Mouse (Mus musculus): ENCODE data around the gene Gh. TPM values are rescaled to one million over a fixed set of nuclear protein-coding genes. Genes with fewer than 3 reads are reported as not detected.

Gh gene
- polyA plus RNA-seq, 1 experiment from 2014 or later, result not detected

DNA sequence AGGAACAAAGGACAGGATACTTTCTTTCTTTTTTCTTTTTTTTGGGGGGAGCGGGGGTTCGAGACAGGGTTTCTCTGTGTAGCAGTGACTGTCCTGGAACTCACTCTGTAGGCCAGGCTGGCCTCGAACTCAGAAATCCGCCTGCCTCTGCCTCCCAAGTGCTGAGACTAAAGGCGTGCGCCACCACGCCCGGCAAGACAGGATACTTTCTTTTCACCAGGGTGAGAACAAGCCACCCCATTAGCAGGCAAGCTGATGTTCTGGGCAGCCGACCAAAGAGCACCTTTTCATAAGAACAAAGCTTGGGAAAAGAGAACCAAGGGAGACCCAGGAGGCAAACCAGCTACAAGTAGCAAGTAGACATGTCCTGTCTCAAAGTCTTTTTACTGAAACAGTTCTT, 5.1 kb upstream of the Gh start:
- ATAC-seq (ENCODE audit: low read depth), result no peak
- H3K9ac ChIP-seq, result no peak overlapping the region
- H3K36me3 ChIP-seq, result no peaks in the 10 kb centered on the region
- H3K9me3 ChIP-seq, result no peaks in the 10 kb centered on the region
- no peaks in the 10 kb centered on the region for H3K4me1 ChIP-seq (replicated peaks)
- H3K4me3 ChIP-seq, result no peak overlapping the region
- no peak overlapping the region for H3K27ac ChIP-seq (replicated peaks)
- H3K27me3 ChIP-seq, result no peaks in the 10 kb centered on the region
- H3K4me2 ChIP-seq, result no peak overlapping the region
- WGBS, result 90% methylated on average over 9 of the region's 9 CpGs

DNA sequence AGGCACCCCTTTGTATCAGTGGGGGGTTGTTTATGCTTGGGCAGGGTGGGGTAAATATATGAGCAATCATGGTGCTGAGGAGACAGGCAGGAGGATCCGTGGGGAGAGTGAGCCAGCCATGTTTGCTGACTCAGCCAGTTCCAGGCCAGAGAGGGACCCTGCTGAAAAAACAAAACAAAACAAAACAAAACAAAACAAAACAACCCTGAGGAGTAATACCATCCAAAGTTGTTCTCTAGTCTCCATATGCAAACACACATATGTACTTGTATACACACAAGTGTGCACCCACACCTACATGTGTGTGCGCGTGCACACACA, 4.4 kb upstream of the Gh start:
- WGBS, result 87% methylated on average over 3 of the region's 3 CpGs
- H3K4me3 ChIP-seq, result no peak overlapping the region
- no peak overlapping the region for H3K27ac ChIP-seq (replicated peaks)
- H3K9ac ChIP-seq, result no peak overlapping the region
- no peaks in the 10 kb centered on the region for H3K27me3 ChIP-seq
- no peak overlapping the region for H3K4me2 ChIP-seq
- no peak for ATAC-seq (ENCODE audit: low read depth)
- H3K4me1 ChIP-seq (replicated peaks), result no peaks in the 10 kb centered on the region
- H3K9me3 ChIP-seq, result no peaks in the 10 kb centered on the region
- H3K36me3 ChIP-seq, result no peaks in the 10 kb centered on the region

DNA sequence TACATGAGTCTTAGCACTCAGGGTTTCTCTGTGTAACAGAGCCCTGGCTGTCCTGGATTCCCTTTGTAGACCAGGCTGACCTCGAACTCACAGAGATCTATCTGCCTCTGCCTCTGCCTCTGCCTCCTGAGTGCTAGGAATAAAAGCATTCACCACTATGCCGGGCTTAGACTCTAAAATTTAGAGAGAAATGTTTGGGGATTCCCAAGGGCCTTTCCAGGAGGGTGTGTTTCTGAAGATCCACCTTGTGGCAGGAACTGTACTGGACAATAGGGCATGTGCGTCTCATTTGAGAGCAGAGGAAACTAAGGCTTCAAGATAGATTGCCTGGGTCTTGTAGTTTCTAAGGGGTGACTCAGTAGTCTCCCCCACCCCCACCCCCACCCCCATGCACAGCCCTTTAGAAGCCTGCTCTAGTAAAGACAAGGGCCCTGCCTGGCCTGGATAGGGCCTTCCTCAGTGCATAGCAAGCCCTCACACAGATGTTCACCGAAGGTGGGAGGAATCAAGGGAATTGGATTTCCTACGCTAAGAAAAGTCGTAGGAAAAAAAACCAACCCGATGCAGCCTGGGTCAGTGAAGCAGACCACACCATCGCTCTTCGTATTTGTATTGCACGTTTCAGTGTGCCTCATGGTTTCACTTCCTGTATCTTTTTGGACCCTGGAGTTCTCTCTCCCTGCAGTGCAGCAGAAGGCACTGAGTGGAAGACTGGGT, 3.8 kb upstream of the Gh start:
- Histone ChIP-seq H3K4me1 (replicated peaks) (no peaks in the 10 kb centered on the region), H3K36me3 (no peaks in the 10 kb centered on the region)
- WGBS, result 79% methylated on average over 10 of the region's 10 CpGs

DNA sequence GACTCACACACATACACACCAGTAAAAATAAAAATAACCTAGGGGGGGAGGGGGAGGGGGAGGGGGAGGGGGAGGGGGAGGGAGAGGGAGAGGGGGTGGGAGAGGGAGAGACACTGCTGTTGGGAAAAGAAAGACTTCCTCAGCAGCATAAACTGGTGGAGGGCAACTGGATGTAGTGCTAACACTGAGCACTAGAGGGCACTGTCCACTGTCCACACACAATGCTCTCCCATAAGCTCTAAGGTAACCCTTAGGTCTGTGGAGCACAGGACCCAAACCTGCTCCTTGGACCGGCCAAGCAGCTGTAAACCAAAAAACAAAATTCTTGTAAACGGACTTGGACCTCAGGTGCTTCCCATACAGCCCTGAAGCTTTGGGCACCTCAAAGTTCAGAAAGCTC, 969 bp upstream of the Gh start:
- H3K9ac ChIP-seq, result no peak overlapping the region
- H3K27me3 ChIP-seq, result no peaks in the 10 kb centered on the region
- H3K4me1 ChIP-seq (replicated peaks), result no peaks in the 10 kb centered on the region
- H3K9me3 ChIP-seq, result no peaks in the 10 kb centered on the region
- no peak overlapping the region for H3K27ac ChIP-seq (replicated peaks)
- WGBS, result 26% methylated on average over 2 of the region's 2 CpGs
- no peak for ATAC-seq (ENCODE audit: low read depth)
- no peaks in the 10 kb centered on the region for H3K36me3 ChIP-seq
- no peak overlapping the region for H3K4me3 ChIP-seq
- H3K4me2 ChIP-seq, result no peak overlapping the region

More for the DNA sequence above, 3.8 kb upstream of the Gh start:
- H3K27ac ChIP-seq (replicated peaks), result no peak overlapping the region
- no peaks in the 10 kb centered on the region for H3K27me3 ChIP-seq
- H3K9me3 ChIP-seq, result no peaks in the 10 kb centered on the region
- no peak for ATAC-seq (ENCODE audit: low read depth)
- no peak overlapping the region for H3K4me3 ChIP-seq
- no peak overlapping the region for H3K4me2 ChIP-seq
- H3K9ac ChIP-seq, result no peak overlapping the region

DNA sequence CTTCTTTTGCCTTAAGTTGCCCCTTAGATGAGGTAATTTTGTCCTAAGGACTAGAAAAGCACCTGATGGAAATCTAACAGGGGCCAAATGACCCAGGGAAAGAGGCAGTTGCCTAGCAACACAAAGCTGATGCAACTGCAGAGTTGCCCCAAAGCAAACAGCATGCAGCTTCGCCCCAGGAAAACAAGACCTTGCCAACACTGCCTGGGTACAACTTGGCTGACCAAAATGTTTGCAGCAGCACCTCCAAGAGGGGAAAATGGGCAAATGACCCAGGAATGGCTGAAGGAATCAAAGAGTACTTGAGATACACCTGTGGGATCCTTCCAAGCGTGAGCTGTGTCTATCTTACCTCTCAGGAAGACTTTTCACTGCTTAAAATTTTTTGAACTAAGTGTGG, 9.8 kb downstream of the Gh start:
- WGBS, result 88% methylated on average over 2 of the region's 2 CpGs

DNA sequence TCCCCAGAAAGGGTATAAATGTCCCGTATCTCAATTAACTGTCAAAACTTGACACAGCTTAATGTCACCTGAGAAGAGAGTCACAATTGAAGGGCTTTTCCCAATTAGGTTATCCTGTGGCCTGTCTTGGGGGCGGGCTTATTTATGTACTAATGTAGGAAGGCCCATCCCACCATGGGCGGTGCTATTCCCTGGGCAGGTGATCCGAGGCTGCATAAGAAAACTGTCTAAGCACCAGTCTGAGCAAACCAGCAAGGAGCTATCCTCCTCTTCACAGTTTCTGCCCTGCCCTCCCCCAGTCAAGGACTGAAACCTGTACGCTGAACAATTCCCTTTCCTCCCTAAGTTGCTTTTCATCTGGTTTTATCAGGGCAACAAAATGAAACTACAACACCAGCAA, 11.3 kb downstream of the Gh start:
- Histone ChIP-seq H3K4me1 (replicated peaks) (no peaks in the 10 kb centered on the region), H3K9me3 (no peaks in the 10 kb centered on the region), H3K27me3 (no peaks in the 10 kb centered on the region), H3K36me3 (no peaks in the 10 kb centered on the region), H3K4me2 (no peak overlapping the region), H3K4me3 (no peak overlapping the region), H3K27ac (replicated peaks) (no peak overlapping the region), H3K9ac (no peak overlapping the region)
- no peak for ATAC-seq (ENCODE audit: low read depth)
- WGBS, result 89% methylated on average over 5 of the region's 5 CpGs

More for the DNA sequence above, 9.8 kb downstream of the Gh start:
- Histone ChIP-seq H3K9me3 (no peaks in the 10 kb centered on the region), H3K4me3 (no peak overlapping the region), H3K36me3 (no peaks in the 10 kb centered on the region), H3K27me3 (no peaks in the 10 kb centered on the region), H3K27ac (replicated peaks) (no peak overlapping the region), H3K9ac (no peak overlapping the region), H3K4me2 (no peak overlapping the region), H3K4me1 (replicated peaks) (no peaks in the 10 kb centered on the region)
- ATAC-seq (ENCODE audit: low read depth), result no peak

DNA sequence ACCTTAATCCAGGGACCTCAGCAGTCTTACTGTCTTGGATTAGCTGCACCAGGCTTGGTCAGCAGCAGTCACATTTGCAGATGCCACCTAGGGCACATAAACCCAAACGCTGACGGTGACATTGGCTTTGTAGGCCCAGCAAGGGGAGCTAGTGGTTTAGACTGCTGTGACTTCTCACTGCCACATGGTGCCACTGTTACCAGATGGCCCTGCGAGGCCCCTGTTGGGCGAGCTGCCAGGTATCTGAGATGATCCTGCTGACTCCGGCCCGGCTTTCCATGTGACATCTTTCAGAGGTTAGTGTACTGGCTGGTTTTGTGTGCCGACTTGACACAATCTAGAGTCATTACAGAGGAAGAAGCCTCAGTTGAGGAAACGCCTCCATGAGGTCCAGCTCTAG, 12.3 kb downstream of the Gh start:
- no peak for ATAC-seq (ENCODE audit: low read depth)
- Histone ChIP-seq H3K27ac (replicated peaks) (no peak overlapping the region), H3K9me3 (no peaks in the 10 kb centered on the region), H3K4me3 (no peak overlapping the region), H3K4me1 (replicated peaks) (no peaks in the 10 kb centered on the region), H3K4me2 (no peak overlapping the region), H3K36me3 (no peaks in the 10 kb centered on the region), H3K9ac (no peak overlapping the region), H3K27me3 (no peaks in the 10 kb centered on the region)
- 62% methylated on average over 8 of the region's 8 CpGs for WGBS

DNA sequence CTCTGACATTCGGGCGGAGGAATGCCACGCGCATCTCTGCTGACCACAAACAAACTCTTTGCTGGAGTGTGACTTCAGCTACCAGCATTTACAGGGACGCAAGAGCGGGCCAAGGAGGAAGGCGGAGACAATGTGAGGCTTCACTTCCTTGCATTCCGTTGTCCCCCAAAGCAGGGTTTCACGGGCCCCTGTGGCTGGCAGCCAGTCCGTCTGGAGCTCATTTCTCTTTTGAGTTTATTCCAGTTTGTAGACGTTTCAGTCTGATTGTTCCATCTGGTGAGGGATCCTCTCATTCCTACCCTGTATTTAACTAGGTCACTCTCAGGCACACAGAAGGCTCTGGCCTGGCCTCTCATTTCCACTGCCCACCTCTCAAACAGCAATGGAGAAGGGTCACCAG, 14.7 kb downstream of the Gh start:
- Histone ChIP-seq H3K4me2 (no peak overlapping the region), H3K36me3 (no peaks in the 10 kb centered on the region), H3K27ac (replicated peaks) (no peak overlapping the region), H3K4me1 (replicated peaks) (no peaks in the 10 kb centered on the region), H3K9ac (no peak overlapping the region), H3K27me3 (no peaks in the 10 kb centered on the region), H3K4me3 (no peak overlapping the region), H3K9me3 (no peaks in the 10 kb centered on the region)
- ATAC-seq (ENCODE audit: low read depth), result no peak
- WGBS, result 78% methylated on average over 11 of the region's 11 CpGs

DNA sequence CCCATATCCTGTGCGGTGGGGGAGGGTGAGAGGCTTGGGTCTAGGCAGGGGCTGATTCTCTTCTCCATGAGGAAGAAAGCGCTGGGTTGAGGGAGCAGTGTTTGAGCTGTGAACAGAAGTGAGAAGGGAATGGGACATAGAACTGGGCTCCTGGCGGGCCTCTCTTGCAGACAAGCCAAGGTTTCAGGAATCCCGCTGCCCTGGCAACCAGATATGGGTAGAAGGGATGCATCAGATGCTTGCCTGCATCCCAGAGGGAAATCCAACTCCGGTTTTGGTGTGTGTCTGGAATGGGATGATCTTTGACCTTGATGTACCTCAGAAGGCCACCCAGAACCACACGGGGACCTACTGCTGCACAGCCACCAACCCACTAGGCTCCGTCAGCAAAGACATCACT, 15.5 kb downstream of the Gh start:
- no peaks in the 10 kb centered on the region for H3K27me3 ChIP-seq
- no peaks in the 10 kb centered on the region for H3K36me3 ChIP-seq
- H3K4me3 ChIP-seq, result no peak overlapping the region
- ATAC-seq (ENCODE audit: low read depth), result no peak
- H3K4me1 ChIP-seq (replicated peaks), result no peaks in the 10 kb centered on the region
- H3K9ac ChIP-seq, result no peak overlapping the region
- no peak overlapping the region for H3K4me2 ChIP-seq
- H3K9me3 ChIP-seq, result no peaks in the 10 kb centered on the region
- H3K27ac ChIP-seq (replicated peaks), result no peak overlapping the region
- WGBS, result 87% methylated on average over 7 of the region's 7 CpGs

DNA sequence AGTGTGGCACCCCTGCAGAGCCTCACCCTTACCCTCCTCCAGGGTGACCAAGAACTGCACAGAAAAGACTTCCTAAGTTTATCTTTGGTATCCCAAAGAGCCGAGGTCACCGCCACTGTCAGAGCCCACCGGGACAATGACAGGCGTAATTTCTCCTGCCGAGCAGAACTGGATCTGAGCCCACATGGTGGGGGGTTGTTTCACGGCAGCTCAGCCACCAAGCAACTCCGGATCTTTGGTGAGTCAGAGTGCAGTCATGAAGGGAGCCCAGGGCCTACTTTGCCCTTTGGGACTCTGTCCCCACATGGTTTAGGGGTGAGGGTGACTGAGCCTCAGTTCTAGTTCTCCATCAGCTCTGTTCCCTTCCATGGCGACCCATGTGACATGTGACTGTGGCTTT, 17.5 kb downstream of the Gh start:
- Histone ChIP-seq H3K27ac (replicated peaks) (no peak overlapping the region), H3K9ac (no peak overlapping the region), H3K4me1 (replicated peaks) (no peaks in the 10 kb centered on the region), H3K36me3 (no peaks in the 10 kb centered on the region), H3K27me3 (no peaks in the 10 kb centered on the region), H3K4me3 (no peak overlapping the region), H3K4me2 (no peak overlapping the region), H3K9me3 (no peaks in the 10 kb centered on the region)
- 58% methylated on average over 8 of the region's 8 CpGs for WGBS
- no peak for ATAC-seq (ENCODE audit: low read depth)

DNA sequence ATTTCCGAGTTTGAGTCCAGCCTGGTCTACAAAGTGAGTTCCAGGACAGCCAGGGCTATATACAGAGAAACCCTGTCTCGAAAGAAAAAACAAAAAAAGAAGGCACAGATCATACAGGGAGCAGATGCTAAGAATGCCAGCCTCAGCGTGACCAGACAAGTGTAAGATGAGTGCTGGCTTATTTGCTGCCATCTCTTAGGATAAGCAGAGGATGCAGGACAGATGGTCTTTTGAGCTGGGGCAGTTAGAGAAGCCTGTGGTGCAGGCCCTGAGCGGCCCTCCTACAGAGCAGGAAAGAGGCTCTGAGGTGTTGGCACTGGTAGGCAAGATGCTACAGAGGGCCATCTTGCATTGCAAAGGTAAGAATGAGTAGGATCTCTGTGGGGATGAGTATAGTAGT, 18.3 kb downstream of the Gh start:
- Histone ChIP-seq H3K9me3 (no peaks in the 10 kb centered on the region), H3K4me3 (no peak overlapping the region), H3K27me3 (no peaks in the 10 kb centered on the region), H3K4me2 (no peak overlapping the region), H3K9ac (no peak overlapping the region), H3K36me3 (no peaks in the 10 kb centered on the region), H3K27ac (replicated peaks) (no peak overlapping the region), H3K4me1 (replicated peaks) (no peaks in the 10 kb centered on the region)
- WGBS, result 83% methylated on average over 4 of the region's 4 CpGs
- no peak for ATAC-seq (ENCODE audit: low read depth)

DNA sequence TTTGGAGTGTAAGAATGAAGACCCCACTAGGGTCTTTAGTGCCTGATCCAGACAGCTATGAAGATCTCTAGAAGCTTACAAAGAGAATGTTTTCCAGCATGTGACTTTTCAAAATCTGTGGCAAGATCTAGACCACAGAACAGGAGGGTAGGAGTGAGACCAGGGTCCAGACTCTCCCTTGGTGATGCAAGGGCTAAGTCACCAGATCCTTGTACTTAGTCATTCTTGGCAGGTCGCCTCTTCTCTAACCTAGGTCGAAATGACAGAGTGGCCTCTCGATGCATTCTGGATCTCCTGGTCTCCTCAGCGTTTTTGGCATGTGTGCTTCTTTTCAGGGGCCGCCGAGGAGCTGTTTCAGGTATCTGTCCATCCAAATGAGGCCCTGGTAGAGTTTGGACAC, 19.2 kb downstream of the Gh start:
- H3K9me3 ChIP-seq, result no peaks in the 10 kb centered on the region
- WGBS, result 88% methylated on average over 6 of the region's 6 CpGs
- no peak for ATAC-seq (ENCODE audit: low read depth)
- H3K4me1 ChIP-seq (replicated peaks), result no peaks in the 10 kb centered on the region
- no peak overlapping the region for H3K9ac ChIP-seq
- no peaks in the 10 kb centered on the region for H3K36me3 ChIP-seq
- 0 out of 2 replicates have a peak, but pooled peaks cover 5% of the 10 kb centered on the region for H3K27me3 ChIP-seq
- no peak overlapping the region for H3K4me2 ChIP-seq
- no peak overlapping the region for H3K4me3 ChIP-seq
- no peak overlapping the region for H3K27ac ChIP-seq (replicated peaks)

DNA sequence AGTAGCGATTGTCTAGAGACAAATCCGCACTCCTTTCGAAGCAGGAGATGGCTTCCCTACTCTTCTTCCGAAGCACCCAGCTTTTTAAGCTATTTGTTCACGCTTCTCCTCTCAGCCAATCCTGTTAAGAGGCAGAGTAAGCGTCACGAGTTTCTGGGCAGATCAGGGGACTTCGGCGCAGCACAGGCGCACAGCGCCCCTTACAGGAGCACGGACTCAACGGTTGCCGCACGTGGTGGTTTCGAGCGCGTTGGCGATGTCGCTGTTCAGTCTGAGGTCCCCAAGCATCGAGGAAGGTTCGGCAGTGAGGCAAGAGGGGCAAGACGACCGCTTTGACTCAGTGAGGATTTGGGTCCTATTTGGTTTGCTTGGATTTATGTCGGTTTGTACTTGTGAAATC, 25.2 kb downstream of the Gh start, which contains the start of gene Tcam1:
Tcam1 (plus strand) TSS at position 219 of the 400 bp plus-strand sequence.
- H3K4me1 ChIP-seq (replicated peaks), result peaks cover 17% of the 10 kb centered on the region
- 11% methylated on average over 25 of the region's 25 CpGs for WGBS

More for the DNA sequence above, 25.2 kb downstream of the Gh start, which contains the start of gene Tcam1:
- Histone ChIP-seq H3K9ac (no peak within 1 kb of the TSS), H3K4me3 (peak within 1 kb of the TSS; percentile 15; the same call in 1 of the 2 replicates), H3K9me3 (no peaks in the 10 kb centered on the region), H3K27me3 (0 out of 2 replicates have a peak, but pooled peaks cover 5% of the 10 kb centered on the region), H3K4me2 (peak within 1 kb of the TSS; percentile 50), H3K27ac (replicated peaks) (no peak within 1 kb of the TSS), H3K36me3 (no peaks in the 10 kb centered on the region)
- ATAC-seq (ENCODE audit: low read depth), result peak; percentile 37; the same call in 1 of the 2 replicates

Measured in neural tube, embryonic 13.5 days (tissue).